Mouse (Mus musculus) liver, adult (tissue): Measurements from ENCODE around the gene Zfp281.

Experiments
- GATA4 ChIP-seq: IDR thresholded peaks from 2 replicates; pipeline ENCODE4 v1.6.1; 2014; ENCODE audit warnings: mild to moderate bottlenecking, low read length; ENCODE audit not compliant: insufficient replicate concordance

The Zfp281 gene

GRCm38 (mm10) chr1:136661511-136661910, 36.8 kb downstream of the Zfp281 start:
- no peak for TF ChIP-seq GATA4

GRCm38 (mm10) chr1:136661939-136662563, 37.4 kb downstream of the Zfp281 start:
- no peak for TF ChIP-seq GATA4

- no peak for TF ChIP-seq GATA4
Measured at GRCm38 (mm10) chr1:136664921-136665582, 40.4 kb downstream of the Zfp281 start.

GRCm38 (mm10) chr1:136666513-136666912, 41.8 kb downstream of the Zfp281 start:
- TF ChIP-seq GATA4, result no peak

- TF ChIP-seq GATA4, result no peak
Measured at GRCm38 (mm10) chr1:136669926-136670325, 45.2 kb downstream of the Zfp281 start.

GRCm38 (mm10) chr1:136670421-136670820, 45.7 kb downstream of the Zfp281 start:
- no peak for TF ChIP-seq GATA4

- no peak for TF ChIP-seq GATA4
Measured at GRCm38 (mm10) chr1:136671767-136672434, 47.2 kb downstream of the Zfp281 start.

GRCm38 (mm10) chr1:136672564-136672963, 47.9 kb downstream of the Zfp281 start:
- no peak for TF ChIP-seq GATA4

GRCm38 (mm10) chr1:136673293-136673692, 48.6 kb downstream of the Zfp281 start:
- TF ChIP-seq GATA4, result no peak

GRCm38 (mm10) chr1:136674548-136675455, 50.1 kb downstream of the Zfp281 start:
- TF ChIP-seq GATA4, result no peak

GRCm38 (mm10) chr1:136675736-136676444, 51.2 kb downstream of the Zfp281 start:
- no peak for TF ChIP-seq GATA4

- no peak for TF ChIP-seq GATA4
Measured at GRCm38 (mm10) chr1:136676445-136676755, 51.7 kb downstream of the Zfp281 start.

- TF ChIP-seq GATA4, result no peak
Measured at GRCm38 (mm10) chr1:136677847-136678325, 53.2 kb downstream of the Zfp281 start.

- no peak for TF ChIP-seq GATA4
Measured at GRCm38 (mm10) chr1:136678836-136679235, 54.1 kb downstream of the Zfp281 start.
